Mouse (Mus musculus) E14TG2a.4 (cell line): ENCODE data around the gene Il1rapl1.

Experiments used
- CTCF ChIP-seq: conservative IDR thresholded peaks from 2 replicates; pipeline ENCODE4 v1.5.1; 2014; ENCODE audit warnings: low read length
- NANOG ChIP-seq: IDR thresholded peaks from 2 replicates; pipeline ENCODE4 v1.6.1; 2014; ENCODE audit warnings: borderline replicate concordance, low read length, mixed read lengths
- POU5F1 ChIP-seq: IDR thresholded peaks from 2 replicates; pipeline ENCODE4 v1.6.1; 2014; ENCODE audit warnings: low read length, borderline replicate concordance

GRCm38 (mm10) chrX:88117858-88118257, 2.4 kb upstream of the Il1rapl1 start:
- TF ChIP-seq CTCF = no peak
- TF ChIP-seq NANOG = peak; percentile 84
- no peak for TF ChIP-seq POU5F1
